Mouse (Mus musculus) lung, postnatal 0 days (tissue): ENCODE measurements at regions not wholly inside any gene's neighbourhood (a gene's known extent, or its start where the extent isn't known, plus 50 kb on each side); places are given as distances from the start of the nearest gene placed in this dataset.

Source experiments
- ATAC-seq: fragments of 200-750 bp; cut with Nextera tagmentation; 2 replicates; pipeline ENCODE4 v1.8.0; 2017; ENCODE audit warnings: moderate library complexity
- DNase-seq: peaks from one replicate; pipeline ENCODE4 v3.0.0-alpha.2; 2016; ENCODE audit warnings: low spot score
- H3K27ac ChIP-seq: fragments of 300-500 bp; sonication (generic); 2 replicates; pipeline ENCODE4 v1.5.1; 2014; ENCODE audit warnings: antibody characterized with exemption, mild to moderate bottlenecking, low read length, mixed read lengths
- H3K27me3 ChIP-seq: fragments of 300-500 bp; sonication (generic); replicated peaks from 2 replicates; pipeline ENCODE4 v1.6.1; 2014; ENCODE audit warnings: low read length, mixed read lengths; ENCODE audit not compliant: insufficient read depth
- H3K36me3 ChIP-seq: fragments of 300-500 bp; sonication (generic); 2 replicates; pipeline ENCODE4 v1.6.1; 2014; ENCODE audit warnings: low read length, mixed read lengths; ENCODE audit not compliant: insufficient read depth
- H3K4me1 ChIP-seq: fragments of 300-500 bp; sonication (generic); 2 replicates; pipeline ENCODE4 v1.6.1; 2014; ENCODE audit warnings: antibody characterized with exemption, low read depth, low read length, mixed read lengths; ENCODE audit not compliant: insufficient read depth
- H3K4me2 ChIP-seq: fragments of 300-500 bp; sonication (generic); replicated peaks from 2 replicates; pipeline ENCODE4 v1.6.1; 2014; ENCODE audit warnings: low read depth, mild to moderate bottlenecking, low read length, moderate library complexity, mixed read lengths
- H3K4me3 ChIP-seq: fragments of 300-500 bp; sonication (generic); 2 replicates; pipeline ENCODE4 v1.5.1; 2014; ENCODE audit warnings: low read depth, low read length
- H3K9ac ChIP-seq: fragments of 300-500 bp; sonication (generic); replicated peaks from 2 replicates; pipeline ENCODE4 v1.6.1; 2014; ENCODE audit warnings: low read depth, mild to moderate bottlenecking
- H3K9me3 ChIP-seq: fragments of 300-500 bp; sonication (generic); 2 replicates; pipeline ENCODE4 v1.6.1; 2016; ENCODE audit warnings: low read length, mixed read lengths
- CTCF ChIP-seq: IDR thresholded peaks from 2 replicates; pipeline ENCODE4 v1.5.1; 2016; ENCODE audit warnings: antibody characterized with exemption, mild to moderate bottlenecking
- EP300 ChIP-seq: IDR thresholded peaks from 2 replicates; pipeline ENCODE4 v1.6.1; 2016; ENCODE audit warnings: antibody characterized with exemption, mild to moderate bottlenecking, control low read depth
- WGBS: fragments of 180-500 bp; shearing (Covaris S2); extraction: QIAGEN DNeasy Blood & Tissue Kit; methylation state at CpG from one replicate; pipeline ENCODE4 v1.1.7; 2014; 5-methylcytosine and 5-hydroxymethylcytosine counted together

DNA sequence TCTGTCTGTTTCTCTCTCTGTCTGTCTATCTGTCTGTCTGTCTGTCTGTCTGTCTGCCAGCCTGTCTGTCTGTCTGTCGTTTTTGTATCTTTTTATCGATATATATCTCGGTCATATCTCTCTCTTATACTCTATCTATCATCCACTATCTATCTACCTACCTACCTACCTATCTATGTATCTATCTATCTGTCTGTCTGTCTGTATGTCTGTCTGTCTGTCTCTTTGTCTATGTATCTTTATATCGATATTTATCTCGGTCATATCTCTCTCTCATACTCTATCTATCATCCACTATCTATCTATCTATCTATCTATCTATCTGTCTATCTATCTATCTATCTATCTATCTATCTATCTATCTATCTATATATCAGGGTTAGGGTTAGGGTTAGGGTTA is 533.9 kb downstream of the Zfy1 start:
- 96% methylated on average over 2 of the region's 5 CpGs for WGBS

More for the DNA sequence above, 533.9 kb downstream of the Zfy1 start:
- H3K27me3 ChIP-seq: no peaks in the 10 kb centered on the region
- no peak overlapping the region for H3K9ac ChIP-seq
- no peaks in the 10 kb centered on the region for H3K9me3 ChIP-seq
- TF ChIP-seq CTCF: no peak
- TF ChIP-seq EP300: no peak
- ATAC-seq (peak; percentile 33; the same call in 1 of the 2 replicates), DNase-seq (no peak)
- H3K4me1 ChIP-seq: no peaks in the 10 kb centered on the region
- H3K4me2 ChIP-seq: no peak overlapping the region
- no peaks in the 10 kb centered on the region for H3K36me3 ChIP-seq
- H3K27ac ChIP-seq: no peak overlapping the region
- no peak overlapping the region for H3K4me3 ChIP-seq
